ENCODE assay signal across 10 mouse cellular contexts in genomic region chr1:105199305-105199704, GRCm38 (mm10).
DNase-seq lines count a peak whose midpoint lies in the region; ATAC-seq and TF ChIP-seq lines count a peak whose summit lies in the region.
"Had no signal": no experiment of that assay in that cellular context is flagged by ENCODE, and none has a peak within 500 bp of the region (broad histone marks: within the 10 kb centered on the region; RNA-seq: fewer than 3 reads in every experiment).

No protein-coding gene starts in this region.

- peak; percentile 54 for DNase-seq in adrenal gland, postnatal 14 days
- DNase-seq in heart, postnatal 0 days (ENCODE audit: low spot score): peak; percentile 78
- DNase-seq in lung, postnatal 25 days (ENCODE audit: low spot score): peak; percentile 84
- DNase-seq in c-Kit-positive CD71-positive TER-119-positive erythroid progenitor cells, embryonic 14.5 days (ENCODE audit: low spot score): no peak
- no peak for DNase-seq in left cerebral cortex, adult 8-10 months (ENCODE audit: low spot score in 2 of 2)
- no peak for DNase-seq in thymus, postnatal 25 days
- DNase-seq: liver, embryonic 13.5 days had no signal

- no peaks in the 10 kb centered on the region for H3K36me3 ChIP-seq in intestine, embryonic 15.5 days
- H3K36me3 ChIP-seq in intestine, postnatal 0 days (ENCODE audit: control insufficient read depth, insufficient read depth): no peaks in the 10 kb centered on the region
- no peaks in the 10 kb centered on the region for H3K36me3 ChIP-seq in heart, postnatal 0 days (replicated peaks; ENCODE audit: control insufficient read depth, insufficient read depth, low read length)
- H3K36me3 ChIP-seq: hindbrain, embryonic 13.5 days; liver, embryonic 13.5 days had no signal

- 0 out of 2 replicates have a peak, but pooled peaks have one; percentile 34 for TF ChIP-seq EP300 in heart, postnatal 0 days (IDR thresholded peaks at IDR 0.05; ENCODE audit: low read depth)

- H3K4me1 ChIP-seq in intestine, embryonic 15.5 days (replicated peaks): no peaks in the 10 kb centered on the region
- H3K4me1 ChIP-seq in intestine, postnatal 0 days (replicated peaks; ENCODE audit: control insufficient read depth, insufficient read depth, low read length): no peaks in the 10 kb centered on the region
- H3K4me1 ChIP-seq in heart, postnatal 0 days (ENCODE audit: control insufficient read depth, insufficient read depth): no peaks in the 10 kb centered on the region
- H3K4me1 ChIP-seq: hindbrain, embryonic 13.5 days; liver, embryonic 13.5 days had no signal

- H3K9ac ChIP-seq in intestine, embryonic 15.5 days: no peak overlapping the region
- no peak overlapping the region for H3K9ac ChIP-seq in intestine, postnatal 0 days (ENCODE audit: low read depth, low read length)
- no peak overlapping the region for H3K9ac ChIP-seq in heart, postnatal 0 days (replicated peaks; ENCODE audit: low read depth, low read length)
- H3K9ac ChIP-seq: hindbrain, embryonic 13.5 days; liver, embryonic 13.5 days had no signal

- peak; percentile 28; the same call in 1 of the 2 replicates for ATAC-seq in intestine, embryonic 15.5 days
- no peak for ATAC-seq in intestine, postnatal 0 days
- peak; percentile 84 for ATAC-seq in heart, postnatal 0 days (ENCODE audit: insufficient read depth, low read depth)

- H3K9me3 ChIP-seq in intestine, embryonic 15.5 days: no peaks in the 10 kb centered on the region
- H3K9me3 ChIP-seq in intestine, postnatal 0 days (ENCODE audit: control insufficient read depth): no peaks in the 10 kb centered on the region
- H3K9me3 ChIP-seq in heart, postnatal 0 days (replicated peaks; ENCODE audit: control insufficient read depth, low read length): no peaks in the 10 kb centered on the region
- H3K9me3 ChIP-seq: liver, embryonic 13.5 days had no signal

- no peak for TF ChIP-seq CTCF in intestine, postnatal 0 days (IDR thresholded peaks at IDR 0.05; ENCODE audit: low read depth)
- no peak for TF ChIP-seq CTCF in heart, postnatal 0 days (IDR thresholded peaks at IDR 0.05; ENCODE audit: low read depth)

- no peak overlapping the region for H3K27ac ChIP-seq in intestine, embryonic 15.5 days
- H3K27ac ChIP-seq in intestine, postnatal 0 days (ENCODE audit: low read depth, low read length): no peak overlapping the region
- peak overlapping the region; percentile 47 for H3K27ac ChIP-seq in heart, postnatal 0 days (ENCODE audit: low read depth)
- H3K27ac ChIP-seq: hindbrain, embryonic 13.5 days; liver, embryonic 13.5 days had no signal

- WGBS in intestine, embryonic 15.5 days: 39% methylated on average over 3 of the region's 3 CpGs
- WGBS in intestine, postnatal 0 days: 49% methylated on average over 3 of the region's 3 CpGs
- 34% methylated on average over 3 of the region's 3 CpGs for WGBS in heart, postnatal 0 days

- H3K4me3 ChIP-seq in intestine, embryonic 15.5 days (replicated peaks): no peak overlapping the region
- no peak overlapping the region for H3K4me3 ChIP-seq in intestine, postnatal 0 days (ENCODE audit: low read depth, low read length)
- H3K4me3 ChIP-seq in heart, postnatal 0 days (ENCODE audit: low read depth, low read length): no peak overlapping the region
- H3K4me3 ChIP-seq: hindbrain, embryonic 13.5 days; liver, embryonic 13.5 days had no signal

- H3K4me2 ChIP-seq in intestine, embryonic 15.5 days (replicated peaks): no peak overlapping the region
- H3K4me2 ChIP-seq in intestine, postnatal 0 days (replicated peaks; ENCODE audit: low read depth): no peak overlapping the region
- no peak overlapping the region for H3K4me2 ChIP-seq in heart, postnatal 0 days (ENCODE audit: low read depth, low read length)
- H3K4me2 ChIP-seq: hindbrain, embryonic 13.5 days; liver, embryonic 13.5 days had no signal

- H3K27me3 ChIP-seq in intestine, embryonic 15.5 days (replicated peaks): no peaks in the 10 kb centered on the region
- no peaks in the 10 kb centered on the region for H3K27me3 ChIP-seq in intestine, postnatal 0 days (replicated peaks; ENCODE audit: control insufficient read depth, insufficient read depth, low read length)
- H3K27me3 ChIP-seq in heart, postnatal 0 days (ENCODE audit: control insufficient read depth, insufficient read depth, low read length): no peaks in the 10 kb centered on the region
- H3K27me3 ChIP-seq: hindbrain, embryonic 13.5 days; liver, embryonic 13.5 days had no signal

Comparison
In these comparisons a context has a peak if more than half of its experiments do, and no peak if none do; other contexts are left out.
1. DNase-seq: peak in adrenal gland, postnatal 14 days (single experiment), heart, postnatal 0 days (single experiment) and lung, postnatal 25 days (single experiment); none in c-Kit-positive CD71-positive TER-119-positive erythroid progenitor cells, embryonic 14.5 days (single experiment), left cerebral cortex, adult 8-10 months (0 of 2) and thymus, postnatal 25 days (single experiment).